23 mouse cellular contexts compared by ENCODE assay signal in the genomic region with DNA sequence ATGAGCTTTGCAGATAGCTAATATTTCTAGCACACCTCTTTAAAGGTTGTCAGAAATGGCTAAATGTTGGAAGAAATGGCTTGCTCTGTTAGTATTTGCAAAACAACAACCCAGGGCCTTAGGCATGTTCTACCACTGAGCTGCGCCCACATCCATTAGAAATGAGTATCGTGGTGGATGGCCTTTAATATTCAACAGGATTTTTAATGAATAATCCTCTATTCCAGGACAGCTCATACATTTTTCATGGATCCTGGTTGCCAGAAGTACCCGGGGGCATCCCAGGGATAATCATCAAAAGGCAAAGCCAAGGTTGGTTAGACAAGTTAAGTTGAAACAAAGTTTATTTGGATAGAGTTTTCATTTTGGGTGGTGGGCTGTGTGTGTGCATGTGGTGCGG. TPM values are rescaled to one million over a fixed set of nuclear protein-coding genes. Genes with fewer than 3 reads are reported as not detected.
A peak's percentile ranks its signal among the peaks of the same experiment; 100 is the strongest.
DNase-seq lines count a peak whose midpoint lies in the region; ATAC-seq and TF ChIP-seq lines count a peak whose summit lies in the region.
"Had no signal": no experiment of that assay in that cellular context is flagged by ENCODE, and none has a peak within 500 bp of the region (broad histone marks: within the 10 kb centered on the region; RNA-seq: fewer than 3 reads in every experiment).

No protein-coding gene starts in this region.

- H3K27me3 ChIP-seq in midbrain, embryonic 13.5 days: no peaks in the 10 kb centered on the region
- H3K27me3 ChIP-seq in midbrain, embryonic 16.5 days (ENCODE audit: control insufficient read depth, insufficient read depth, low read depth, low read length): no peaks in the 10 kb centered on the region
- H3K27me3 ChIP-seq in midbrain, embryonic 15.5 days (replicated peaks): no peaks in the 10 kb centered on the region
- H3K27me3 ChIP-seq in hindbrain, embryonic 16.5 days (replicated peaks; ENCODE audit: control insufficient read depth, insufficient read depth, low read length): no peaks in the 10 kb centered on the region
- no peaks in the 10 kb centered on the region for H3K27me3 ChIP-seq in stomach, postnatal 0 days (ENCODE audit: control insufficient read depth, insufficient read depth, low read length)
- H3K27me3 ChIP-seq: hindbrain, embryonic 15.5 days; intestine, embryonic 15.5 days; limb, embryonic 13.5 days; lung, embryonic 15.5 days; neural tube, embryonic 13.5 days had no signal

- peak overlapping the region; percentile 35; the same call in 1 of the 2 replicates for H3K27ac ChIP-seq in midbrain, embryonic 13.5 days
- no peak overlapping the region for H3K27ac ChIP-seq in midbrain, embryonic 16.5 days (ENCODE audit: low read length)
- 0 out of 2 replicates have a peak overlapping the region, but pooled peaks have one; percentile 45 for H3K27ac ChIP-seq in midbrain, embryonic 15.5 days
- no peak overlapping the region for H3K27ac ChIP-seq in hindbrain, embryonic 16.5 days (ENCODE audit: low read depth, low read length)
- no peak overlapping the region for H3K27ac ChIP-seq in stomach, postnatal 0 days (replicated peaks)
- H3K27ac ChIP-seq: hindbrain, embryonic 10.5 days; hindbrain, embryonic 15.5 days; intestine, embryonic 15.5 days; limb, embryonic 13.5 days; lung, embryonic 15.5 days; neural tube, embryonic 13.5 days had no signal

- no peak overlapping the region for H3K4me3 ChIP-seq in midbrain, embryonic 13.5 days (replicated peaks)
- no peak overlapping the region for H3K4me3 ChIP-seq in midbrain, embryonic 16.5 days (ENCODE audit: low read depth, low read length)
- H3K4me3 ChIP-seq in midbrain, embryonic 15.5 days: no peak overlapping the region
- no peak overlapping the region for H3K4me3 ChIP-seq in hindbrain, embryonic 16.5 days (ENCODE audit: low read length)
- H3K4me3 ChIP-seq in stomach, postnatal 0 days (ENCODE audit: low read depth, low read length): no peak overlapping the region
- H3K4me3 ChIP-seq: hindbrain, embryonic 10.5 days; hindbrain, embryonic 15.5 days; intestine, embryonic 15.5 days; limb, embryonic 13.5 days; lung, embryonic 15.5 days; neural tube, embryonic 13.5 days had no signal

- TF ChIP-seq CTCF in stomach, postnatal 0 days (IDR thresholded peaks at IDR 0.05; ENCODE audit: low read depth): no peak

- TF ChIP-seq EP300 in stomach, postnatal 0 days (optimal IDR thresholded peaks at IDR 0.05): no peak

- H3K36me3 ChIP-seq in midbrain, embryonic 13.5 days: no peaks in the 10 kb centered on the region
- H3K36me3 ChIP-seq in midbrain, embryonic 16.5 days (ENCODE audit: control insufficient read depth, insufficient read depth, low read length): no peaks in the 10 kb centered on the region
- no peaks in the 10 kb centered on the region for H3K36me3 ChIP-seq in midbrain, embryonic 15.5 days (replicated peaks)
- H3K36me3 ChIP-seq in hindbrain, embryonic 16.5 days (ENCODE audit: control insufficient read depth, insufficient read depth, low read length): no peaks in the 10 kb centered on the region
- H3K36me3 ChIP-seq in stomach, postnatal 0 days (ENCODE audit: control insufficient read depth, insufficient read depth, low read length): no peaks in the 10 kb centered on the region
- H3K36me3 ChIP-seq: hindbrain, embryonic 10.5 days; hindbrain, embryonic 15.5 days; intestine, embryonic 15.5 days; limb, embryonic 13.5 days; lung, embryonic 15.5 days; neural tube, embryonic 13.5 days had no signal

- ATAC-seq in midbrain, embryonic 13.5 days: no peak
- ATAC-seq in midbrain, embryonic 16.5 days: no peak
- no peak for ATAC-seq in midbrain, embryonic 15.5 days (replicated peaks)
- no peak for ATAC-seq in hindbrain, embryonic 16.5 days
- ATAC-seq in erythroblast, adult 5-6 weeks (replicated peaks; ENCODE audit: low FRiP score, poor library complexity, severe bottlenecking): no peak
- ATAC-seq in stomach, postnatal 0 days (ENCODE audit: low FRiP score, low TSS enrichment): no peak
- ATAC-seq: forebrain, embryonic 14.5 days; intestine, embryonic 15.5 days had no signal

- no peaks in the 10 kb centered on the region for H3K9me3 ChIP-seq in midbrain, embryonic 13.5 days
- no peaks in the 10 kb centered on the region for H3K9me3 ChIP-seq in midbrain, embryonic 16.5 days (replicated peaks; ENCODE audit: control insufficient read depth, low read length, poor library complexity, severe bottlenecking)
- no peaks in the 10 kb centered on the region for H3K9me3 ChIP-seq in midbrain, embryonic 15.5 days
- no peaks in the 10 kb centered on the region for H3K9me3 ChIP-seq in hindbrain, embryonic 16.5 days (ENCODE audit: control insufficient read depth, low read length)
- H3K9me3 ChIP-seq in stomach, postnatal 0 days (ENCODE audit: control insufficient read depth, low read length): no peaks in the 10 kb centered on the region
- H3K9me3 ChIP-seq: hindbrain, embryonic 15.5 days; intestine, embryonic 15.5 days; lung, embryonic 15.5 days had no signal

- WGBS in midbrain, embryonic 13.5 days: 58% methylated on average over 4 of the region's 4 CpGs
- 44% methylated on average over 4 of the region's 4 CpGs for WGBS in midbrain, embryonic 16.5 days
- WGBS in midbrain, embryonic 15.5 days: 43% methylated on average over 4 of the region's 4 CpGs
- WGBS in hindbrain, embryonic 16.5 days: 79% methylated on average over 4 of the region's 4 CpGs
- 93% methylated on average over 4 of the region's 4 CpGs for WGBS in stomach, postnatal 0 days

- no peak overlapping the region for H3K4me2 ChIP-seq in midbrain, embryonic 13.5 days (replicated peaks)
- no peak overlapping the region for H3K4me2 ChIP-seq in midbrain, embryonic 16.5 days (ENCODE audit: low read length)
- H3K4me2 ChIP-seq in midbrain, embryonic 15.5 days: no peak overlapping the region
- no peak overlapping the region for H3K4me2 ChIP-seq in hindbrain, embryonic 16.5 days (ENCODE audit: low read length)
- no peak overlapping the region for H3K4me2 ChIP-seq in stomach, postnatal 0 days (replicated peaks; ENCODE audit: low read depth)
- H3K4me2 ChIP-seq: hindbrain, embryonic 15.5 days; intestine, embryonic 15.5 days; limb, embryonic 13.5 days; liver, embryonic 11.5 days; lung, embryonic 15.5 days; neural tube, embryonic 13.5 days had no signal

- H3K4me1 ChIP-seq in midbrain, embryonic 13.5 days (replicated peaks): peaks cover 4% of the 10 kb centered on the region; the same call in 1 of the 2 replicates
- H3K4me1 ChIP-seq in midbrain, embryonic 16.5 days (ENCODE audit: control insufficient read depth, insufficient read depth, low read length): no peaks in the 10 kb centered on the region
- peaks cover 5% of the 10 kb centered on the region; the same call in 1 of the 2 replicates for H3K4me1 ChIP-seq in midbrain, embryonic 15.5 days
- no peaks in the 10 kb centered on the region for H3K4me1 ChIP-seq in hindbrain, embryonic 16.5 days (ENCODE audit: control insufficient read depth, insufficient read depth, low read depth, low read length)
- H3K4me1 ChIP-seq in stomach, postnatal 0 days (replicated peaks; ENCODE audit: control insufficient read depth, insufficient read depth): no peaks in the 10 kb centered on the region
- H3K4me1 ChIP-seq: hindbrain, embryonic 10.5 days; hindbrain, embryonic 15.5 days; intestine, embryonic 15.5 days; limb, embryonic 13.5 days; lung, embryonic 15.5 days; neural tube, embryonic 13.5 days had no signal

- H3K9ac ChIP-seq in midbrain, embryonic 13.5 days (replicated peaks): no peak overlapping the region
- no peak overlapping the region for H3K9ac ChIP-seq in midbrain, embryonic 16.5 days (ENCODE audit: low read depth, low read length)
- H3K9ac ChIP-seq in midbrain, embryonic 15.5 days: no peak overlapping the region
- no peak overlapping the region for H3K9ac ChIP-seq in hindbrain, embryonic 16.5 days (ENCODE audit: low read depth, low read length)
- H3K9ac ChIP-seq in stomach, postnatal 0 days (ENCODE audit: low read length): no peak overlapping the region
- H3K9ac ChIP-seq: hindbrain, embryonic 15.5 days; intestine, embryonic 15.5 days; limb, embryonic 13.5 days; lung, embryonic 15.5 days; neural tube, embryonic 13.5 days had no signal

- DNase-seq in kidney, adult 8-10 months: peak; percentile 68 to 80
- DNase-seq in kidney, postnatal 10 days: peak; percentile 23
- no peak for DNase-seq in stomach, postnatal 0 days (ENCODE audit: low spot score)
- DNase-seq: adrenal gland, postnatal 36 days; cerebellum, adult 8-10 months; cerebellum, postnatal 25 days; gastrocnemius, postnatal 14 days; heart, postnatal 14 days; lung, postnatal 36 days; thymus, postnatal 25 days had no signal

RNA-seq across cellular contexts. Expression of gene Bicdl1, which starts 37.7 kb away (rescaled TPM):
- 25.7 and 28.7 TPM in 2 replicates for polyA plus RNA-seq in midbrain, embryonic 13.5 days (2015; fragmentation: Nextera tagmentation; extraction: Ambion mirVana)
- polyA plus RNA-seq in midbrain, embryonic 16.5 days (2015; fragmentation: Nextera tagmentation; extraction: Ambion mirVana): 40.2 and 43.4 TPM in 2 replicates
- 47.2 and 47.5 TPM in 2 replicates for polyA plus RNA-seq in midbrain, embryonic 15.5 days (2015; fragmentation: Nextera tagmentation; extraction: Ambion mirVana)
- 43.0 and 47.1 TPM in 2 replicates for polyA plus RNA-seq in hindbrain, embryonic 16.5 days (2015; fragmentation: Nextera tagmentation; extraction: Ambion mirVana)
- total RNA-seq in erythroblast, adult 5-6 weeks (2015; ENCODE audit: low replicate concordance): 0.96 TPM in 1 of 2 replicates, not detected in the other
- 0.34 and 0.98 TPM in 2 replicates for total RNA-seq in erythroblast, adult 5-6 weeks (2017; ENCODE audit: low replicate concordance)
- polyA plus RNA-seq in stomach, postnatal 0 days (2015; fragmentation: Nextera tagmentation; extraction: Ambion mirVana): 16.0 and 16.8 TPM in 2 replicates

Comparison
In these comparisons a context has a peak if more than half of its experiments do, and no peak if none do; other contexts are left out.
1. H3K27ac ChIP-seq: peak in midbrain, embryonic 13.5 days (single experiment) and midbrain, embryonic 15.5 days (single experiment); none in midbrain, embryonic 16.5 days (single experiment), hindbrain, embryonic 16.5 days (single experiment) and stomach, postnatal 0 days (single experiment).